Mouse (Mus musculus) lung, embryonic 14.5 days (tissue): ENCODE data around the gene Gltpd2. TPM values are rescaled to one million over a fixed set of nuclear protein-coding genes. Genes with fewer than 3 reads are reported as not detected.
"Not testable (repeated sequence)": the region's sequence is repeated elsewhere in the genome, so short reads cannot be mapped to it uniquely, and the experiment has no call there.

Experiments
- ATAC-seq: fragments of 200-750 bp; cut with Nextera tagmentation; 2 replicates; pipeline ENCODE4 v1.8.0; 2017; ENCODE audit warnings: mild to moderate bottlenecking, moderate TSS enrichment, moderate library complexity; ENCODE audit not compliant: insufficient read depth
- DNase-seq: peaks from one replicate; pipeline ENCODE4 v3.0.0-alpha.2; 2015
- H3K27ac ChIP-seq: fragments of 300-500 bp; sonication (generic); 2 replicates; pipeline ENCODE4 v1.5.1; 2014; ENCODE audit warnings: low read depth, mild to moderate bottlenecking, moderate library complexity
- H3K27me3 ChIP-seq: fragments of 300-500 bp; sonication (generic); 2 replicates; pipeline ENCODE4 v1.6.1; 2014; ENCODE audit warnings: low read length, control low read depth; ENCODE audit not compliant: insufficient read depth
- H3K36me3 ChIP-seq: fragments of 300-500 bp; sonication (generic); 2 replicates; pipeline ENCODE4 v1.6.1; 2014; ENCODE audit warnings: control low read depth; ENCODE audit not compliant: insufficient read depth
- H3K4me1 ChIP-seq: fragments of 300-500 bp; sonication (generic); 2 replicates; pipeline ENCODE4 v1.6.1; 2014; ENCODE audit warnings: antibody characterized with exemption, control low read depth; ENCODE audit not compliant: insufficient read depth
- H3K4me2 ChIP-seq: fragments of 300-500 bp; sonication (generic); 2 replicates; pipeline ENCODE4 v1.6.1; 2014; ENCODE audit warnings: mild to moderate bottlenecking
- H3K4me3 ChIP-seq: fragments of 300-500 bp; sonication (generic); 2 replicates; pipeline ENCODE4 v1.5.1; 2014; ENCODE audit warnings: low read depth, low read length
- H3K9ac ChIP-seq: fragments of 300-500 bp; sonication (generic); 2 replicates; pipeline ENCODE4 v1.6.1; 2014
- H3K9me3 ChIP-seq: fragments of 300-500 bp; sonication (generic); 2 replicates; pipeline ENCODE4 v1.6.1; 2016; ENCODE audit warnings: low read depth, low read length, control low read depth
- CTCF ChIP-seq: IDR thresholded peaks from 2 replicates; pipeline ENCODE4 v1.5.1; 2016; ENCODE audit warnings: antibody characterized with exemption, low read depth
- WGBS: fragments of 180-500 bp; shearing (Covaris S2); extraction: QIAGEN DNeasy Blood & Tissue Kit; methylation state at CpG from one replicate; pipeline ENCODE4 v1.1.7; 2014; 5-methylcytosine and 5-hydroxymethylcytosine counted together
- polyA plus RNA-seq: library from polyadenylated mRNA; unstranded; fragments of >200 nt; fragmentation: Nextera tagmentation; extraction: Ambion mirVana; gene quantifications from 2 replicates; pipeline ENCODE4 v1.2.1, GENCODE M21; 2014

Gltpd2 gene
- polyA plus RNA-seq, 1 experiment from 2014 or later, result 0.30 TPM

DNA sequence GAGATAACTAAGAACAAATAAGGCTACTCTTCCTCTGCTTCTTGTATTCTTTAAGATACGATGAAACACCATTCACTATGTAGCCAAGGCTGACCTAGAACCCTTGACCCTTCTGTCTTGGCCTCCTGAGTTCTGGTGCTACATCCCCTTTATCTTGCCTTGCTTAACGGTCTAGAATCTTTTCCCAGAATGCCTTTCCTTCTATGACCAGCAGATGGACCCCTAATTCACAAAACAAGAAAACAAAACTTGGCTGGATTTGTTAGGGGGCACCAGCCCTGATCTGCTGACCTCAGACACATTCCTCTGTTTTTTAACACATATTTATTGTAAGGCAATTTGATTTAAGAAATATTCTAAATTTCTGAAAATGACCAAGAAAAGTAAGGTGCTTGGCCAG lies 2.6 kb upstream of the Gltpd2 start:
- Histone ChIP-seq H3K27ac (no peak overlapping the region), H3K4me1 (peaks cover 8% of the 10 kb centered on the region; the same call in 1 of the 2 replicates), H3K9me3 (no peaks in the 10 kb centered on the region), H3K9ac (no peak overlapping the region), H3K36me3 (no peaks in the 10 kb centered on the region), H3K4me3 (no peak overlapping the region), H3K27me3 (no peaks in the 10 kb centered on the region), H3K4me2 (no peak overlapping the region)
- DNase-seq, result peak; percentile 81
- ATAC-seq, result no peak
- TF ChIP-seq CTCF, result peak; percentile 74
- 23% methylated on average over 2 of the region's 2 CpGs for WGBS

DNA sequence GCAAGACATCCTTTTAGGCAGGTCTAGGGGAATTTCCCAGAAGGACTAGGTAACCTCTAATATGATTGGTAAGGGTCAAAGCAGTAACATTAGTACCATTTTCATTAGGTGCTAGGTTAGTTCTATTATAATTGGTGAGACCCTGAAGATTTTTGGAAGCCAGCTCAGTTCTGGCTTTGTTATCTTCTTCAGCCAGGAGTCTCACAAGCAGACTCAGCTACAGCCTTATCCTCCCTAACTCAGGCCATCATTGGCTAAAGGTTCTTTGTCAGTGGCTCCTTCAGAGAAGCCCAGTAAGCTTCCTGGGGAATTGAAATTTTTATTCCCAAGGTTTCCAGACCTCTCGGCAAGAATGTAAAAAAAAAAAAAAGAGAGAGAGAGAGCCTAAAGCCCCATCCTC lies 560 bp upstream of the Gltpd2 start:
- Histone ChIP-seq H3K4me2 (no peak overlapping the region), H3K27ac (no peak overlapping the region), H3K4me3 (no peak overlapping the region), H3K27me3 (no peaks in the 10 kb centered on the region), H3K9me3 (no peaks in the 10 kb centered on the region), H3K36me3 (no peaks in the 10 kb centered on the region), H3K9ac (no peak overlapping the region), H3K4me1 (peaks cover 8% of the 10 kb centered on the region; the same call in 1 of the 2 replicates)
- WGBS, result 62% methylated on average over 1 of the region's 1 CpGs
- ATAC-seq (no peak), DNase-seq (no peak)
- no peak for TF ChIP-seq CTCF

- DNase-seq, result peak; percentile 76
- TF ChIP-seq CTCF, result peak; percentile 47; the same call in 1 of the 2 replicates
- Histone ChIP-seq H3K4me3 (peak overlapping the region; percentile 41), H3K27me3 (no peaks in the 10 kb centered on the region), H3K27ac (peak overlapping the region; percentile 88), H3K9ac (peak overlapping the region; percentile 69), H3K4me1 (peaks cover 8% of the 10 kb centered on the region; the same call in 1 of the 2 replicates), H3K4me2 (peak overlapping the region; percentile 69), H3K9me3 (no peaks in the 10 kb centered on the region), H3K36me3 (no peaks in the 10 kb centered on the region)
- 7% methylated on average over 41 of the region's 41 CpGs for whole genome bisulfite sequencing
- ATAC-seq, result peak; percentile 56; the same call in 1 of the 2 replicates
Measured at GRCm38 (mm10) chr11:70520178-70520769, 1.3 kb downstream of the Gltpd2 start.

GRCm38 (mm10) chr11:70523306-70523989 lies 4.5 kb downstream of the Gltpd2 start:
- H3K4me2 ChIP-seq, H3K9ac ChIP-seq, H3K4me3 ChIP-seq, H3K27ac ChIP-seq, ATAC-seq, H3K27me3 ChIP-seq, H3K9me3 ChIP-seq: not testable (repeated sequence)
- Histone ChIP-seq H3K36me3 (peaks cover 24% of the 10 kb centered on the region), H3K4me1 (peaks cover 11% of the 10 kb centered on the region; the same call in 1 of the 2 replicates)
- DNase-seq, result peak; percentile 37
- 85% methylated on average over 8 of the region's 8 CpGs for WGBS

DNA sequence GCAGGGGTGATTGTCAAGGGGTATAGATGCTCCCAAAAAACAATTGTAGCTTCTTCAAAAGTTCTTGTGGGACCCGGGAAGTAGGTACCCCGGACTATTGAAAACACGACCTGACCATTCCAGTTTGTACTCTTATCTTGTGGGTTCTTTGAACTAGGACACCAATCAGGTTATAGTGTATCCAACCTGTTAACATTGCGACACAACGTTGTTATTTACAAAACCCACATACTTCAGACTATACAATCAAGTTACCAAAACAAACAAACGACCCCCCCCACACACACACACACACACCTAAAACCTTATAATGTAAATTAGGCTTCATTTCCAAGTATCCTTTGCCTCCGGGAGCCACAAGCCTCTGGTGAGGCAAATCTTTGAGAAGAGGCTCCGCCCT lies 5.8 kb downstream of the Gltpd2 start:
- Histone ChIP-seq H3K4me3 (peak overlapping the region; percentile 75), H3K9me3 (no peaks in the 10 kb centered on the region), H3K4me1 (peaks cover 10% of the 10 kb centered on the region; the same call in 1 of the 2 replicates), H3K4me2 (peak overlapping the region; percentile 56), H3K27ac (no peak overlapping the region), H3K9ac (peak overlapping the region; percentile 73; the same call in 1 of the 2 replicates), H3K27me3 (no peaks in the 10 kb centered on the region), H3K36me3 (peaks cover 32% of the 10 kb centered on the region)
- WGBS, result 5% methylated on average over 8 of the region's 8 CpGs
- DNase-seq, result no peak
- TF ChIP-seq CTCF, result no peak
- ATAC-seq, result no peak; the same call in 1 of the 2 replicates

DNA sequence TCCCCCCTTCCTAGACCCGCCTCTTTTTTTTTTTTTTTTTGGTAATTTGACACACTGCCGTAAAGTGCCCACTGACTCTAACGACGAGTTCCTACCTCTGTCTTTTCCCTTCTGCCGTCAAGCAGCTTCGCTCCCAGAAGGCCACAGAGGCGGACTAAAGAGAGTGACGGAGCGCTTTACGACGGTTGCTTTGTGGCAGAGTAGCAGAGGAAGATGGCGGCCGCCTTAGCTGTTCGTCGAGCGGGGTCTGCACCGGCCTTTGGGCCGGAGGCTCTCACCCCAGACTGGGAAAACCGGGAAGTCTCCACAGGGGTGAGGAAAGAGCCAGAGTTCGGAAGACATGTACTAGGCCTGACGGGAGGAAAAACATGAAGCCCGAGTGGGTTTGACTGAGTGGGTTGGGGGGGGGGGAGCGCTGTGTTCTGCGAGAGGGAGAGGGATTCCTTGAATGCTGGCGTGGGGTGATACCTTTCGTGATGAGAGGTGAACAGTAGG lies 6.2 kb downstream of the Gltpd2 start, which contains the start of gene Psmb6:
TSS of gene Psmb6 (plus strand) at position 184 of the 495 bp plus-strand sequence.
- no peaks in the 10 kb centered on the region for H3K9me3 ChIP-seq
- H3K27ac ChIP-seq, result peak within 1 kb of the TSS; percentile 42; the same call in 1 of the 2 replicates
- peak within 1 kb of the TSS; percentile 73 for H3K9ac ChIP-seq
- H3K27me3 ChIP-seq, result no peaks in the 10 kb centered on the region
- ATAC-seq (peak; percentile 91), DNase-seq (peak; percentile 97)
- TF ChIP-seq CTCF, result no peak
- H3K4me1 ChIP-seq, result peaks cover 5% of the 10 kb centered on the region; the same call in 1 of the 2 replicates
- peak within 1 kb of the TSS; percentile 86 for H3K4me2 ChIP-seq
- WGBS, result 0% methylated on average over 26 of the region's 26 CpGs
- H3K36me3 ChIP-seq, result peaks cover 32% of the 10 kb centered on the region
- peak within 1 kb of the TSS; percentile 75 for H3K4me3 ChIP-seq

- H3K4me3 ChIP-seq, result peak overlapping the region; percentile 75
- TF ChIP-seq CTCF, result no peak
- no peaks in the 10 kb centered on the region for H3K27me3 ChIP-seq
- WGBS, result 2% methylated on average over 12 of the region's 12 CpGs
- peak; percentile 54 for DNase-seq
- no peak overlapping the region; the same call in 1 of the 2 replicates for H3K27ac ChIP-seq
- H3K9ac ChIP-seq, result peak overlapping the region; percentile 73
- H3K36me3 ChIP-seq, result peaks cover 32% of the 10 kb centered on the region
- H3K9me3 ChIP-seq, result no peaks in the 10 kb centered on the region
- peaks cover 4% of the 10 kb centered on the region; the same call in 1 of the 2 replicates for H3K4me1 ChIP-seq
- H3K4me2 ChIP-seq, result peak overlapping the region; percentile 86
- ATAC-seq, result peak; percentile 33
Measured at GRCm38 (mm10) chr11:70525726-70526125, 6.7 kb downstream of the Gltpd2 start.
